Mouse (Mus musculus) ovary, postnatal 36 days (tissue): Measurements from ENCODE around the gene Gm9745.
"Not testable (repeated sequence)": the region's sequence is repeated elsewhere in the genome, so short reads cannot be mapped to it uniquely, and the experiment has no call there.

Source experiments
- DNase-seq: peaks from one replicate; pipeline ENCODE4 v3.0.0; 2022; ENCODE audit warnings: low spot score, mixed read lengths

Gene Gm9745

DNA sequence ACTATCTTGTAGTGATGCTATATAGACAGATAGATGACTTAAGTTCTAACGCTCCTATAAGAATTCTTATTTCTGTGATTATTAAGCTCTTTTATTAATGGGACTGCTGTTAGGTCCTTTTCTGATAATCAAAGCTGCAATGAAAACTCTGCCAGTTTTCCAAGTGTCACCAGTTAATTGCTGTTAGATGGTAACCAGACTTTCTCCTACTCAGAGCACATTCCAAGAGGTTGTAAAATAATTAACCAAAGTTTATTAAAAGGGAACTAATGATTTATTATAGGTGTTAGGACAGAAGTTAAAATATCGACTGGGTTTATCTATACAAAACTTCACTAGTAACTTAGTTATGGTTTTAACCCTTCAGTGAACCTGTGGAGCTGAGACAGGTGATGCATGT lies 42.0 kb downstream of the Gm9745 start:
- DNase-seq, result not testable (repeated sequence)
